Mouse (Mus musculus) heart, postnatal 0 days (tissue): Measurements from ENCODE around the gene Cobll1.

Experiments
- CTCF ChIP-seq: IDR thresholded peaks from 2 replicates; pipeline ENCODE4 v1.5.1; 2016; ENCODE audit warnings: antibody characterized with exemption, control low read depth, low read depth
- EP300 ChIP-seq: IDR thresholded peaks from 2 replicates; pipeline ENCODE4 v1.6.1; 2016; ENCODE audit warnings: antibody characterized with exemption, low read depth

DNA sequence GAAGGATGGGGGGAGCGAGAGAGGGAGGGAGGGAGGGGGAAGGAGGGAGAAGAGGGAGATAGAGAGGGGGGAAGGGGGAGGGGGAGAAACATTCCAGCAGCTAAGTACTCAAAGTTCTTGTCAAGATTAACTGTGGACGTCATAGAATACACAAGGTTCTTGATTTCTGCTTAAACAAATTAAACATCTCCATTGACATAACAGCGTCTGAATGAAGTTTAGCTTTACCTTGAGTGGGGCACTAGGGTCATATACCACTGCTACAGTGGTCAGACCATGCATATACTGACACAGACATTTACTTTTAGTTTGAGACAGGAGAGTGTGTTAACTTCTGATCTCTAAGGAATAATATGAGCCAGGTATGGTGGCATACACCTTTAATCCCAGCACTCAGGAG lies 135.4 kb downstream of the Cobll1 start:
- TF ChIP-seq CTCF (no peak), EP300 (no peak)
